Mouse (Mus musculus) megakaryocyte, embryonic 14.5 days (primary cell): ENCODE measurements at regions not wholly inside any gene's neighbourhood (a gene's known extent, or its start where the extent isn't known, plus 50 kb on each side); places are given as distances from the start of the nearest gene placed in this dataset.

Source experiments
- FLI1 ChIP-seq: IDR thresholded peaks from 2 replicates; pipeline ENCODE4 v1.6.1; 2012; ENCODE audit warnings: low read length, inconsistent platforms, mixed read lengths
- GATA1 ChIP-seq: IDR thresholded peaks from 3 replicates; pipeline ENCODE4 v1.6.1; 2012; ENCODE audit warnings: mixed read lengths, low read length, inconsistent platforms, borderline replicate concordance

GRCm38 (mm10) chr2:30686359-30686758, 91.5 kb downstream of the Cstad start:
- TF ChIP-seq FLI1 = no peak
- TF ChIP-seq GATA1 = no peak
